Mouse (Mus musculus) retina, adult 2 months (tissue): Measurements from ENCODE around the gene Hspa2.

Experiments
- DNase-seq: peaks from one replicate; pipeline ENCODE4 v3.0.0-alpha.2; 2012; ENCODE audit warnings: low read depth, low spot score

Hspa2 gene

DNA sequence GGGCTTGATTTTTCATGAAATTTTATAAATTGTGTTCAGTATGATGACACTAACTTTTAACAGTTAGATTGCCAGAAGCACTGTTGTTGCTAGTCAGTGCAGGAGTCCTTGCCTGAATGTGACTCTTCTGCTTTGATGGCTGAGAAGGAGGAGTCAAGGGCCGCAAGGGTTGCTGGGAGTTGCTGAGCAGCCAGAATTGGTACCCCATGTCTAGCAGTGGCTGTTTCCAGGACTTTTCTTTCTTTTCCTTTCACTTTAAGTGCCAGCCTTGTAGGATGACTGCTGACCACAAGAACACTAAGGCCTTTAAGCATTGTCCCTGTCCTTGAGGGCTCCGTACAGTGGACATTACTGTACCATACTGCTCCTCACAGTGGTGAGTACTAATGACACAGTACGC lies 26.2 kb upstream of the Hspa2 start:
- DNase-seq = no peak

DNA sequence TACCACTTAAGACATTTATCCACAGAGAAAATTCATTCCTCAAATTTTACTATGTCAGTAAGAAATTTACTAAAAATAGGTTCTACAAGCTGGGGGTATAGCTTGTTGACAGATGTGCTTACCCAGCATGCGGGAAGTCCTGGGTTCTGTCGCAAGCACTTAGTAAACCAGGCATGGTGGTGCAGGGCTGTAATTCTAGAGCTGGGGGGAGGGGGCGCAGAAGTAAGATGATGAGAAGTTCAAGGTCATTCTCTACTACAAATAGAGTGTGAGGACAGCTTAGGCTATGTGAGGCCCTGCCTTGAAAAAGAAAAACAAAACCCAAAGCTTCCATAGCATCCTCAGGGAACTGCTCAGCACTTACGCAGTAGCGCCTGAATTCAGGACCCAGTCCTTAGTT lies 25.4 kb upstream of the Hspa2 start:
- DNase-seq = no peak

DNA sequence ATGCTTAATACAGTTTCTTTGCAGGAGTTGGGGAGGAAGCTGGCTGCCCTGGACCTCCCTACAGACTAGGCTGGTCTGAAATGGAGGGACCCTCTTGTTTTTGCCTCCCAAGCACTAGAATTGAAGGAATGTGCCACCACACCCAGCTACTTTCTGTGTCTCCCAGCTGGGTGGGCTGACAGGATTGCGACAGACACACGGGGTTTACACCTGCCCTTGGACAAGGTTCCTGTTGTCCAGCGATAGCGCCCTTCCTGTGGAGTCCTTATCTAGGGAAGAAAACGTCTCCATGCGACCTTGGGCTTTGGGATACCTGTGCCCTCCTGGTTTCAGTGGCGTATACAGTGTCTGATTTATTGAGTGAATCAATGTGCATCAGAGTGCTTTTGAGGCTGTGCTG lies 23.8 kb upstream of the Hspa2 start:
- no peak for DNase-seq

DNA sequence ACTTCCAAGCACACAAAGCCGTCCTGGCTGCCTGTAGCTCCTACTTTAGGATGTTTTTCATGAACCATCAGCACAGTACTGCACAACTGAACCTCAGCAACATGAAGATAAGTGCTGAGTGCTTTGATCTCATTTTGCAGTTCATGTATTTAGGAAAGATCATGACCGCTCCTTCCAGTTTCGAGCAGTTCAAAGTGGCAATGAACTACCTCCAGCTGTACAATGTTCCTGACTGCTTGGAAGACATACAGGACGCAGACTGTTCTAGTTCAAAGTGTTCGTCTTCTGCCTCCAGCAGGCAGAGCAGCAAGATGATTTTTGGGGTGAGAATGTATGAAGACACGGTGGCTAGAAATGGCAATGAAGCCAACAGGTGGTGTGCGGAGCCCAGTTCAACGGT lies 18.6 kb upstream of the Hspa2 start:
- DNase-seq = no peak

DNA sequence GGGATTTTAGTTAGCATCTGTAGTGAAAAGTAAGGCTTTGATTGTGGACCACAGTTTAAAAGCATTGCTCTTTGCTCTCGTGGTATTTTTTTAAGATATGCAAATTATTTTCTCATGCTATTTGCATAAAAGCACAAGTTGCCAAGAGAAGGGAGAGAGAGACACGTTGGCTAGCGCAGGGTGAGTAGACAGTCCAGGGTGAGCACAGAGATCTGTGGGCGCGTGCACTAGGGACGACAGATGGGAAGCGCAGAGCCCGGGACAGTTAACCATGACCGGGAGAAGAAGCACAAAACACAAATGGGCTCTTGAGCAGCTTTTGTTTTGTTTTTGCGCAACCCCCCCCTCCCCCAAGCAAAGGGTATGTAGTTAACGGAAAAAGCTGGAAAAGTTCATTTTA lies 15.2 kb upstream of the Hspa2 start:
- DNase-seq = no peak

DNA sequence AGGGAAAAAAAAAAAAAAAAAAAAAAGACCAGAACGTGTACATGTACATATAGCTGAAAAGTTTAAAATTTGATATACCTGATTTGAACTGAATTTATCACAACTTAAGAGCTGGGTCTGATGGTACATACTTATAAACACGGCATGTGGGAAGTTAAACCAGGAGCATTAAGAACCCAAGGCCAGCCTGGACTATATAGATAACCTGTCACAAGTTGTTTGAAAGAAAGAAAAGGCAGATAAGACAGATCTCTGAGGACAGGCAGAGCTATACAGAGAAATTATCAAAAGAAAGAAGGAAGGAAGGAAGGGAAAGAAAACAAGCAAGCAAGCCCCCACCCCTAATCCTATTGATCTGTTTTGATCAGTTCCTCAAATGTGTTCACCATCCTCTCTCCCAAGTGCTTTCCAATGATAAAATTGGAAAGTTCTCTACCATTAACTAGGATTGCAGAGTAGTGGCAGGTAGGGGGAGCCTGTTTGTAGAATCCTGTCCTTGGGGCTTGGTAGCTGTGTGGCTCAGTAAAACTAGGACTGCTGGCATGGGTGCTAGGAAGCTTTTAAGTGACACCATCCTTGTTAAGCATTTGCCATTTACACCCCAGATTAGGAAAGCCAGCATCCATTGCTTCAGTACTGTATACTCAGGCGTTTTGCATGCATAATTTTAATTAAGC lies 12.2 kb upstream of the Hspa2 start:
- DNase-seq = no peak

DNA sequence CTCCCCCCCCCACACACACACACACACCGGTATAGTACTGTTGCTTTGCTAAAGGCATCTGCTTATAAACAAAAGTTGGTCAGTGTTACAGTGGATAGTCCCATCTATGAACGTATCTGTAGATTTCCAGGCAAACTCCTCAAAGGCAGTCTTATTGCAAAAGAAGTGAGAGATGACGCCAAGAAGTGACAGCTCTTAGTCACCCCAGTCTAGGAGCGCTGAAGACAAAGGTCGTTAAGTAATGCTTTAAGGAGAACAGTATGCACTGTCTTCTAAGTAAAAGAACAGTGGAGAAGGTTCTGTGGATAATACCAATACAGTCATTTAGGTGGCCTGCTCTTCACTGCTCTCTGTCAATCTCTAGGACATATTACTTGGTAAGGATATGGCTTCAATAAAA lies 11.0 kb upstream of the Hspa2 start:
- no peak for DNase-seq

DNA sequence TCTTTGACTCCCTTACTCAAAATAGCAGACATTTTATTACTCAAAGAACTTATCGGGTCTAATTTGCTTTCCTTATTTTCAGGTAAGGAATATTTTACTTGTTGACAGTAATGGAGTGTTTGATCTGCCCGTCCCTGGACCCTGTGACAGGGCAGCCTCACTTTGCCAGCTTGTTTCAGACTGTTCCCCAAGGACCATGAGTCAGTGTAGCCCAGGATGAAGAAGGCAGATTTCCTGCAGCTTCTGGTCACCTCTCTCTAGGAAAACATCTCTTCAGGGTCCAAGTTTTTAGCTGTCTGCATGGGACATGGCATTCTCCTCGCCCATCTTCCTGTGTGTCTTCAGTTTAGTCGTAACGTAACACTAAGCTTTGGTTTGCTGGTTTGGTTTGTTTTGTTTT lies 6.7 kb upstream of the Hspa2 start:
- no peak for DNase-seq

DNA sequence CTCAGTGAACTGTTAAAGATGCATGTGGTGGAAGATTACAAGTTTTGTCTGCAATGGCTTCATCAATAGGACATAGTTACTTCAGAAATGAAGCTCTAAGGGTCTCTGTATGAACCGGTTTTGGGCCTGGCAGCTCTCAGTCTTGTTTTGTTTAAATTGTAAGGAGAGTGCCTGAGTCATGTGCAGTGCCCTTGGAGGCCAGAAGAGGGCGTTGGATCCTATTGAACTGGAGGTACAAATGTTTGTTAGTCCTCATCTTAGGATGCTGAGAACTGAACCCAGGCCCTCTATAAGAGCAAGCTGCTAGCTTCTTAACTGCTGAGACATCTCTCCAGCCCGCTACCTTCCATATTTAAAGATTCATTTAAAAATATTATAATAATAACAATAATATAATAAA lies 2.3 kb upstream of the Hspa2 start:
- DNase-seq = no peak

DNA sequence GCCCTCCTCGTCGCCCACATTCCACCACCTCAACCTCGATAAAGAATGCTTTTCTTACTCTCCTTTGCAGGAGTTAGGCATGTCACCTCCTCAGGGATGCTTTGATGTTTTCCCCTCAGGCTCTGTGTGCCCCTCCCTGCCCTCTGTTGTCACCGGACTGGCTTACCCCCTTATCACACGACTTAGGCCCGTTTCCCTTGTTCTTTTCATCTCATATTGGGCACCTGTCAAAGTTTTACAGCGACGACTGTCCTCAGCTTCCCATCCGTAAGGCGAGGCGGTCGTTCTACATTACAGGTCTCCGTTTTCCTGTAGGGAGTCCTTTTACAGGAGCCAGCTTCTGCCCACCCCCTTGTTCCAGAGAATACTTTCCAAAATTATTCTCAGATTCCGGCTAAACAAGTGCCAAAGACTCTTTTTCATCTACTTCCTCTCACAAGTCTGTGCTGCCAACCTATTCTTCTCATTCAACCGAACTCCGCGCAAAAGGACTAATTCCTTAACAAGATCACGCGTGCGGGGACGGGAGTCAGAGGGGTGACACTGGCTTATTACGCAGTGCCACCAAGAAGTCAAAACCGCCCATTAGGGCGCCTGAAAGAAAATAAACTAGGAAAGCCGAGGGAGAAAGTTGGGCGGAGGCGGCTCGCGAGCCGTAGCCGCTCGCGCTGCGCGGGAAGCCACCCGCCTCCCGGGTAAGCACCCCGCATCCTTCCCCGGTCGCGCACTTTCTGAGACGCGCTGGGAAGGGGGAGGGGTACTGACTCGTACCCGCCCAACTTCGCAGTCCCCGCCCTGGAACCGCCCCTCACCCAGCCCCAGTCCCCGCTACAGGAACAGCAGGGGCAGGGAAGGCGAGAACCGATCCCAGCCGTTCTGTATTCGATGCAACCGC lies 738 bp upstream of the Hspa2 start:
- no peak for DNase-seq

DNA sequence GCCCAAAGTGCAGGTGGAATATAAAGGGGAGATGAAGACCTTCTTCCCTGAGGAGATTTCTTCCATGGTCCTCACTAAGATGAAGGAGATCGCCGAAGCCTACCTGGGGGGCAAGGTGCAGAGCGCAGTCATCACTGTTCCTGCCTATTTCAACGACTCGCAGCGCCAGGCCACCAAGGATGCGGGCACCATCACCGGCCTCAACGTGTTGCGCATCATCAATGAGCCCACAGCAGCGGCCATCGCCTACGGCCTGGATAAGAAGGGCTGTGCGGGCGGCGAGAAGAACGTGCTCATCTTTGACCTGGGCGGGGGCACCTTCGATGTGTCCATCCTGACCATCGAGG lies 833 bp downstream of the Hspa2 start:
- DNase-seq = no peak

DNA sequence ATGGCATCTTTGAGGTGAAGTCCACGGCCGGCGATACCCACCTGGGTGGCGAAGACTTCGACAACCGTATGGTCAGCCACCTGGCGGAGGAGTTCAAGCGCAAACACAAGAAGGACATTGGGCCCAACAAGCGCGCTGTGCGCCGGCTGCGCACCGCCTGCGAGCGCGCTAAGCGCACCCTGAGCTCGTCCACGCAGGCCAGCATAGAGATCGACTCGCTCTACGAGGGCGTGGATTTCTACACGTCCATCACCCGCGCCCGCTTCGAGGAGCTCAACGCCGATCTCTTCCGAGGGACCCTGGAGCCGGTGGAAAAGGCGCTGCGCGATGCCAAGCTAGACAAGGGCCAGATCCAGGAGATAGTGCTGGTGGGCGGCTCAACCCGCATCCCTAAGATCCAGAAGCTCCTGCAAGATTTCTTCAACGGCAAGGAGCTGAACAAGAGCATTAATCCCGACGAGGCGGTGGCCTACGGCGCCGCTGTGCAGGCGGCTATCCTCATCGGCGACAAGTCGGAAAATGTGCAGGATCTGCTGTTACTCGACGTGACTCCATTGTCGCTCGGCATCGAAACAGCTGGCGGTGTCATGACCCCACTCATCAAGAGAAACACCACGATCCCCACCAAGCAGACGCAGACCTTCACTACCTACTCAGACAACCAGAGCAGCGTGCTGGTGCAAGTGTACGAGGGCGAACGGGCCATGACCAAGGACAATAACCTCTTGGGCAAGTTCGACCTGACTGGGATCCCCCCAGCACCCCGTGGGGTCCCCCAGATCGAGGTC lies 1.4 kb downstream of the Hspa2 start:
- DNase-seq = no peak

DNA sequence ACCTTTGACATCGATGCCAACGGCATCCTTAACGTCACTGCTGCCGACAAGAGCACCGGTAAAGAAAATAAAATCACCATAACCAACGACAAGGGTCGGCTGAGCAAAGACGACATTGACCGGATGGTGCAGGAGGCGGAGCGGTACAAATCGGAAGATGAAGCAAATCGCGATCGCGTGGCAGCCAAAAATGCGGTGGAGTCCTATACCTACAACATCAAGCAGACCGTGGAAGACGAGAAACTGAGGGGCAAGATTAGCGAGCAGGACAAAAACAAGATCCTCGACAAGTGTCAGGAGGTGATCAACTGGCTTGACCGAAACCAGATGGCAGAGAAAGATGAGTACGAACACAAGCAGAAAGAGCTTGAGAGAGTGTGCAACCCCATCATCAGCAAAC lies 2.0 kb downstream of the Hspa2 start:
- no peak for DNase-seq

DNA sequence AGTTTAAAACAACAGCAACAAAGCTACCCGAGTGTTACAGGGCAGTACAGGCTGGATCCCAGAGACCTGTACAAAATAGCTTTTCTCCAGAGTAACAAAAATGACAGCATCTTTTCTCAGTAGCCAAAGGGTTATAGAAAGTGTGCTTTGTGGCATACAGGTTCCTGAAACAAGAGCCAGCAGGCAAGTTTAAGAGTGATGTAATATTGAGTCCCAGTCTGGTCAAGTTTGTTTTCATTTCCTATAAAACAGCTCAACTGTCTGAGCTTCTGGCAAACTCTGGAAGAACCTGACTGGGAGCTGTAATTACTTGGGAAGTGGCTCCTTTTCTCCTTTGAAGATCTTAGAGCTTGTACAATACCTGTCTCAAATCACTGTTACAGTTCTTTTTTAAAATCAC lies 3.2 kb downstream of the Hspa2 start:
- DNase-seq = no peak

DNA sequence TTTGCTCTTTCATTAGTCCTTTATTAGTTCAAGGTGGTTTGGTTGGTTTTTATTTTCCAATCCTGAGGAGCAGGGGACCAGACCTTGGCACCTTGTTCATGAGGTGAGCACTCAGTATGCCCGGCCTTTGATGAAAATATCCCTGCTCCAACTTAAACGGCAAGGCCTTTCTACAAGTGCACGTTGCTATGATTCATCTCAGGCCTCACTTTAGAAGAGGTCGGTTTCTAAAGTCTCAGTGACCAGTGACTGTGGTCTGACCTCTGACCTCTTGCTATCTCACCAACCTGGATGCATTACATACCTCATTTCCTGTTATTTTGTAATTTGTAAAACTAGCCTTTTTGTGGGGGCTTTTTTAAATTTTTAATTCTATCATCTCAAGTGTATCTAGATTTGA lies 5.2 kb downstream of the Hspa2 start:
- no peak for DNase-seq

DNA sequence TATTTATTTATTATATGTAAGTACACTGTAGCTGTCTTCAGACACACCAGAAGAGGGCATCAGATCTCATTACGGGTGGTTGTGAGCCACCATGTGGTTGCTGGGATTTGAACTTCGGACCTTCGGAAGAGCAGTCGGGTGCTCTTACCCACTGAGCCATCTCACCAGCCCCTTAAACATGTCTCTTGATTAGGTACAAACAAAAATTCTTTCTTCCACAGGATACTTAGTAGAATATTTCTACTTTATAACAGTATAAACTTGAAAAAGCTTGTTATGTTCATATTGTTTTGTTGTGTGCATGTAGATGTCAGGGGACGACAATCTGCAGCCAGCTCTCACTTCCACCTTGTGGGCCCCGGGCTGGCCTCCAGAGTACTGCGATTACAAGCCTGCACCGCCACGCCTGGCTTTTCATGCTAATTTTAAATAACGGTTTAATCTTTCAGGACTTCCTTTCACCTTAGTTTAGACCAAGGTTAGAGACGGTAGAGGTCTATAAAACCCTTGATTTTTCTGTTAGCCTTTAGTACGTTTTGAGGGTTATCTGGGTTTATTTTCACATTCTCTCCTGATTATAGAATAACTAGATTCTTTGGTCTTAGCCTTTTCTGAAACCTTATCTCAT lies 11.5 kb downstream of the Hspa2 start:
- DNase-seq = no peak

DNA sequence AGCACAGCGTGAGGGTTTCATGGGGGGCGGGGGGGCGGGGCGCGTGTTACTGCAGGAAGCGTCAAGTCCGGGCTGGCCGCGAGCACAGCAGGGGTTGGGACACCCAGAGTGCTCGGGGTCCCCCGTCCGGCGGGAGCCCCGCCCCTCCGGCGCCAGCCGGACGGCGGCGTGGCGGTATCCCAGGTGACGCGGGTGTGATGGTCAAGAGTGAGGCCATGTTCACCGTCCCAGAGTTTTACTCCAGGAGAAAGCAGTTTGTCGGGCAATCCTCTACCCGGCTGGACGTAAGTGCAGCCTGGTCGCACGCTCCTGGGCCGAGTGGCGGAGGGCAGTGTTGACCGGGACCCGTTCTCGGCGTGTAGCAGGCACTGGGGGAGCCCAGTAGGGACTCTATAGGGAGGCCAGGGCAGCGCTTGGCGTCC lies 13.5 kb downstream of the Hspa2 start, which contains the start of gene Ppp1r36:
Gene Ppp1r36 (plus strand): TSS at position 106 of the 422 bp plus-strand sequence.
- no peak for DNase-seq

DNA sequence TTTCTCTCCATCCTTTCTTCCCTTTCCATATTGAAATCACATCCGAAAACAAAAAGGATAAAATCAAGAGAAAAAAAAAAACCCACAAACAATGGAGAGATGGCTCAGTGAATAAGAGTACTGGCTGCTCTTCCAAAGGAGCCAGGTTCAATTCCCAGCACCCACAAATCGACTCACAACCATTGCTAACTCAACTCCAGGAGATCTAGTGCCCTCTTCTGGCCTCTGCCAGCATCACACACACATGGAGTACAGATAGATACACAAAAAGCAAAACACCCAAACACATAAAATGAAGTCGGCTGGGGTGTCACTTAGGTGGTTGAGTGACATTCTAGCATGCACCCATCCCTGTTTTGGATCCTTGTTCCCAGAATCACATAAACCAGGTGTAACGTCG lies 14.4 kb downstream of the Hspa2 start:
- DNase-seq = no peak

DNA sequence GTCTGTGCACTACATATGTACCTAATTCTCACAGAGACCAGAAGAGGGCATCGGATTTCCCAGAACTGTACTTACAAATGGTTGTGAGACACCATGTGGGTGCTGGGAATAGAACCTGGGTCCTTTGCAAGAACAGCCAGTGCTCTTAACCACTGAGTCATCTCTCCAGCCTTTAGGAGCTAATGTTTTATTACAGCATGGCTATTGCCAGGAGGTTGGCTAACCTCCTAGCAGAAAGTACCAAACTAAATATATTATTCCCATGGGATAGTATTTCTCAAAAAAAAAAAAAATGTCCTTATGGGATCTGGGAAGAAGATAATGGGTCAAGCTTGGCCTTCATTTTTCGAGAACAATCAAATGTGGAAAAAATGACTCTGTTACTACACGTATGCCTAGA lies 21.3 kb downstream of the Hspa2 start:
- DNase-seq = no peak

DNA sequence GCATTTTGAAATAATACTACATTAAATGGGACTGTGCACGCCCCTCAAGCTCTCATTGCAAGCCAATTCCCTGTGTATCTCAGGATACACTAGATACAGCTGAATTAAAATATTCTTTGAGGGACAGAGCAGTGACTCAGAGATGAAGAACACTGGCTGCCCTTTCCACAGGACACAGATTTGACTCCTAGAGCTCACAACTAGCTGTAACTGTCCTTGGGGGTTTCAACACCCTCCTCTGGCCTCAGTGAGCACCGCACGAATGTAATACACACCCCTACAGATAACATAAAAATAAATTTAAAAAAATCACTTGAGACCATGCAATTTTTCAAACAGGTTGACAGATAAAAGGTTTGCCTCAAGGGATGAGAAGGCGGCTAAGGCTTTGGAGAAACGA lies 23.6 kb downstream of the Hspa2 start:
- no peak for DNase-seq

DNA sequence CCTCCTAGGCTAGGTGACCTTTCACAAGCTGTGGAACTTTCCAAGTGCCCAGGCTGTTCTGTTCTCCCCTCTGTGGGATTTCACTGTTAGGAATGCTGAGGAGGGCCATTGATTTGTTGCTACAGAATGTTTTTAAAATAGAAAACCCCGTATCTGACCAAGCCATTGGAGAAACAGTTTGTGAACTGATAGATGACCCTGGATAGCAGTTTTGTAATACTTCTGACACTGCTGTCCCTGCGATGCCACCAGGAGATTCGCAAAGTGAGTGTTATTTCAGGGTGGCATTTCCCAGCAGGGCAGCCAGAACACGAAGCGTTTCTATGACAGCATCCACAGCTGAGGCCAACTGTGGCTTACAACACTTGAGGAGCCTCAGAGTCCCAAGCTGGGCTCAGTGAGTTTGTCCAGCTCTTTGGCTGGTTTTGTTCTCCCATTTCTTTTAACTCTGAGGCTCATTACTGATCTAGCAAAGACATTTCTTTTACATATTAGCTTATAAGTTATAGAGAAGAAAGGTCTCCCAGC lies 27.0 kb downstream of the Hspa2 start:
- no peak for DNase-seq

DNA sequence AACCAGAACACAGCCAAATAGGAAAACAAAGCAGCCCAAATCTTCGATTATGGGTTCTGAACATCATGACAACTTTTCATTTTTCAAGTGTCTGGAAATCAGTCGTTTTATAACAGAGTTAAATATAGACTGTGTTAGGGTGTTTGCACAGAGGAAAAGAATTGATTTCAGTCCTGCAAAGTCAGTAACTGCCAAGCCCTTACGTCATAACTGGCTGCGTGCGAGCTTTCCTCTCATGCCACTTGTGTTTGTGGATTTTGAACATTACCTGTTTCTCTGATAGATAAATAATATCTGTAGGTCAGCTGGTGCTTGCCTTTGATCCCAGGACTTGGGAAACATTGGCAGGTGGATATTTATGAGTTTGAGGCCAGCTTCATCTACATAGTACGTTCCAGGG lies 27.5 kb downstream of the Hspa2 start:
- no peak for DNase-seq
